Mouse (Mus musculus) MEL (cell line): ENCODE results near the gene Ppia. TPM values are rescaled to one million over a fixed set of nuclear protein-coding genes. Genes with fewer than 3 reads are reported as not detected.

Experiments used
- DNase-seq: peaks from one replicate; pipeline ENCODE4 v3.0.0; 2011; ENCODE audit warnings: low read depth, low spot score
- H3K27ac ChIP-seq: 2 replicates; pipeline ENCODE4 v1.5.1; 2012; ENCODE audit warnings: low read depth, mild to moderate bottlenecking, control low read depth, low read length, moderate library complexity; ENCODE audit not compliant: control insufficient read depth
- H3K27me3 ChIP-seq, 2 experiments: fragments of 150-350 bp in 1 of 2; sonication (generic) in 1 of 2; 2 replicates each; pipeline ENCODE4 v1.6.1; 2012; ENCODE audit warnings: low read length in 2 of 2, mild to moderate bottlenecking in 2 of 2, improper control_type of control experiment in 1 of 2, moderate library complexity in 1 of 2; ENCODE audit not compliant: insufficient read depth in 2 of 2, control insufficient read depth in 1 of 2
- H3K36me3 ChIP-seq, 2 experiments: 2 replicates each; pipeline ENCODE4 v1.6.1; 2012 to 2014; ENCODE audit warnings: low read length in 2 of 2, improper control_type of control experiment in 1 of 2, inconsistent platforms in 1 of 2, mild to moderate bottlenecking in 1 of 2; ENCODE audit not compliant: insufficient read depth in 2 of 2, control insufficient read depth in 1 of 2
- H3K4me1 ChIP-seq, 2 experiments: fragments of 150-350 bp in 1 of 2; sonication (generic) in 1 of 2; 2 replicates each; pipeline ENCODE4 v1.6.1; 2012; ENCODE audit warnings: low read length in 2 of 2, improper control_type of control experiment in 1 of 2, mild to moderate bottlenecking in 1 of 2; ENCODE audit not compliant: insufficient read depth in 2 of 2, control insufficient read depth in 1 of 2
- H3K4me3 ChIP-seq, 2 experiments: fragments of 150-350 bp in 1 of 2; sonication (generic) in 1 of 2; 2 replicates each; pipeline ENCODE4 v1.5.1; 2012; ENCODE audit warnings: low read depth in 2 of 2, low read length in 2 of 2, mild to moderate bottlenecking in 2 of 2, moderate library complexity in 2 of 2, control low read depth in 1 of 2, improper control_type of control experiment in 1 of 2; ENCODE audit not compliant: control insufficient read depth in 1 of 2, insufficient read depth in 1 of 2
- H3K79me2 ChIP-seq: 2 replicates; pipeline ENCODE4 v1.6.1; 2012; ENCODE audit warnings: mild to moderate bottlenecking, low read length, moderate library complexity; ENCODE audit not compliant: control insufficient read depth, poor library complexity, insufficient read depth
- H3K9ac ChIP-seq: 2 replicates; pipeline ENCODE4 v1.6.1; 2012; ENCODE audit warnings: low read depth, mild to moderate bottlenecking, control low read depth, low read length, moderate library complexity; ENCODE audit not compliant: control insufficient read depth, poor library complexity, severe bottlenecking
- H3K9me3 ChIP-seq: fragments of 150-350 bp; sonication (generic); replicated peaks from 2 replicates; pipeline ENCODE4 v1.6.1; 2012; ENCODE audit warnings: mild to moderate bottlenecking, low read length, improper control_type of control experiment, moderate library complexity; ENCODE audit not compliant: insufficient read depth
- CTCF ChIP-seq, 3 experiments: IDR thresholded peaks in 2 of 3; conservative IDR thresholded peaks in 1 of 3; 2 replicates each; pipeline ENCODE4 v1.5.1; 2011 to 2012; ENCODE audit warnings: low read length in 3 of 3, low read depth in 2 of 3, mild to moderate bottlenecking in 2 of 3, improper control_type of control experiment in 1 of 3, inconsistent platforms in 1 of 3, mixed read lengths in 1 of 3, moderate library complexity in 1 of 3; ENCODE audit not compliant: control insufficient read depth in 1 of 3, insufficient read depth in 1 of 3, poor library complexity in 1 of 3, severe bottlenecking in 1 of 3
- E2F4 ChIP-seq: IDR thresholded peaks from 2 replicates; pipeline ENCODE4 v1.6.1; 2011; ENCODE audit warnings: low read depth, low read length, improper control_type of control experiment, borderline replicate concordance
- EP300 ChIP-seq, 2 experiments: IDR thresholded peaks; 2 replicates each; pipeline ENCODE4 v1.6.1; 2011; ENCODE audit warnings: improper control_type of control experiment in 2 of 2, low read length in 2 of 2, low read depth in 1 of 2, mild to moderate bottlenecking in 1 of 2
- ETS1 ChIP-seq: IDR thresholded peaks from 2 replicates; pipeline ENCODE4 v1.6.1; 2012; ENCODE audit warnings: low read depth, mild to moderate bottlenecking, inconsistent platforms, low read length, improper control_type of control experiment, moderate library complexity
- GABPA ChIP-seq: IDR thresholded peaks from 2 replicates; pipeline ENCODE4 v1.6.1; 2012; ENCODE audit warnings: low read depth, mild to moderate bottlenecking, inconsistent platforms, low read length, improper control_type of control experiment, moderate library complexity
- GATA1 ChIP-seq: IDR thresholded peaks from 2 replicates; pipeline ENCODE4 v1.6.1; 2011; ENCODE audit warnings: low read depth, low read length, improper control_type of control experiment
- JUND ChIP-seq: IDR thresholded peaks from 2 replicates; pipeline ENCODE4 v1.6.1; 2011; ENCODE audit warnings: low read depth, mild to moderate bottlenecking, improper control_type of control experiment, low read length
- KAT2A ChIP-seq: conservative IDR thresholded peaks from 2 replicates; pipeline ENCODE4 v1.6.1; 2012; ENCODE audit warnings: low read depth, low read length, improper control_type of control experiment, inconsistent platforms
- MAFK ChIP-seq: IDR thresholded peaks from 2 replicates; pipeline ENCODE4 v1.6.1; 2011; ENCODE audit warnings: low read depth, mild to moderate bottlenecking, low read length, improper control_type of control experiment, borderline replicate concordance
- MYB ChIP-seq: IDR thresholded peaks from 2 replicates; pipeline ENCODE4 v1.6.1; 2011; ENCODE audit warnings: mild to moderate bottlenecking, low read depth, low read length, improper control_type of control experiment
- MYC ChIP-seq: IDR thresholded peaks from 2 replicates; pipeline ENCODE4 v1.6.1; 2011; ENCODE audit warnings: low read depth, mild to moderate bottlenecking, low read length, improper control_type of control experiment, moderate library complexity
- NELFE ChIP-seq: IDR thresholded peaks from 2 replicates; pipeline ENCODE4 v1.6.1; 2011; ENCODE audit warnings: low read depth, low read length, improper control_type of control experiment
- POLR2A ChIP-seq, 2 experiments: IDR thresholded peaks; 2 replicates each; pipeline ENCODE4 v1.6.1; 2011 to 2012; ENCODE audit warnings: low read length in 2 of 2, mild to moderate bottlenecking in 2 of 2, control low read depth in 1 of 2, improper control_type of control experiment in 1 of 2, low read depth in 1 of 2, moderate library complexity in 1 of 2; ENCODE audit not compliant: control insufficient read depth in 1 of 2, insufficient read depth in 1 of 2, poor library complexity in 1 of 2
- POLR2AphosphoS2 ChIP-seq: IDR thresholded peaks from 2 replicates; pipeline ENCODE4 v1.6.1; 2011; ENCODE audit warnings: low read length, improper control_type of control experiment
- RAD21 ChIP-seq: IDR thresholded peaks from 2 replicates; pipeline ENCODE4 v1.6.1; 2011; ENCODE audit warnings: mild to moderate bottlenecking, low read depth, low read length, improper control_type of control experiment
- RCOR1 ChIP-seq: IDR thresholded peaks from 2 replicates; pipeline ENCODE4 v1.6.1; 2012; ENCODE audit warnings: low read depth, mild to moderate bottlenecking, inconsistent platforms, low read length, improper control_type of control experiment
- SIN3A ChIP-seq: IDR thresholded peaks from 2 replicates; pipeline ENCODE4 v1.6.1; 2012; ENCODE audit warnings: low read length, improper control_type of control experiment, inconsistent platforms
- TBP ChIP-seq: IDR thresholded peaks from 2 replicates; pipeline ENCODE4 v1.8.0; 2011; ENCODE audit warnings: low read depth, low read length, improper control_type of control experiment
- TCF12 ChIP-seq: IDR thresholded peaks from 2 replicates; pipeline ENCODE4 v1.6.1; 2014; ENCODE audit warnings: low read depth, mild to moderate bottlenecking, inconsistent platforms, low read length, improper control_type of control experiment, moderate library complexity
- UBTF ChIP-seq: IDR thresholded peaks from 2 replicates; pipeline ENCODE4 v1.6.1; 2012; ENCODE audit warnings: low read depth, mild to moderate bottlenecking, inconsistent platforms, low read length, improper control_type of control experiment, moderate library complexity, borderline replicate concordance; ENCODE audit not compliant: insufficient read depth
- USF2 ChIP-seq, 2 experiments: IDR thresholded peaks; 2 replicates each; pipeline ENCODE4 v1.6.1; 2011 to 2012; ENCODE audit warnings: improper control_type of control experiment in 2 of 2, low read length in 2 of 2, borderline replicate concordance in 1 of 2, inconsistent platforms in 1 of 2, low read depth in 1 of 2, mild to moderate bottlenecking in 1 of 2; ENCODE audit not compliant: insufficient read depth in 1 of 2
- ZMIZ1 ChIP-seq: IDR thresholded peaks from 2 replicates; pipeline ENCODE4 v1.6.1; 2012; ENCODE audit warnings: low read depth, mild to moderate bottlenecking, inconsistent platforms, low read length, improper control_type of control experiment, moderate library complexity
- ZNF384 ChIP-seq: IDR thresholded peaks from 2 replicates; pipeline ENCODE4 v1.6.1; 2012; ENCODE audit warnings: low read depth, mild to moderate bottlenecking, inconsistent platforms, low read length, improper control_type of control experiment
- polyA plus RNA-seq, 2 experiments: library from polyadenylated mRNA; stranded (reverse) in 1 of 2; unstranded in 1 of 2; fragments of >175 nt in 1 of 2; fragments of >200 nt in 1 of 2; gene quantifications; 2 replicates each; pipeline versions ENCODE4 v1.2.1 to v1.2.4; 2012; ENCODE audit warnings: low replicate concordance in 2 of 2, low read depth in 1 of 2; ENCODE audit not compliant: insufficient read length in 2 of 2, insufficient read depth in 1 of 2, missing spikeins in 1 of 2
- total RNA-seq: library from RNA; depleted of rRNA; stranded (reverse); fragments of 300-350 nt; gene quantifications from 2 replicates; pipeline ENCODE4 v1.2.3, GENCODE M21; 2012

Ppia gene
- total and polyA plus RNA-seq, 3 experiments: 3,662 to 7,288 TPM; not detected in 1

DNA sequence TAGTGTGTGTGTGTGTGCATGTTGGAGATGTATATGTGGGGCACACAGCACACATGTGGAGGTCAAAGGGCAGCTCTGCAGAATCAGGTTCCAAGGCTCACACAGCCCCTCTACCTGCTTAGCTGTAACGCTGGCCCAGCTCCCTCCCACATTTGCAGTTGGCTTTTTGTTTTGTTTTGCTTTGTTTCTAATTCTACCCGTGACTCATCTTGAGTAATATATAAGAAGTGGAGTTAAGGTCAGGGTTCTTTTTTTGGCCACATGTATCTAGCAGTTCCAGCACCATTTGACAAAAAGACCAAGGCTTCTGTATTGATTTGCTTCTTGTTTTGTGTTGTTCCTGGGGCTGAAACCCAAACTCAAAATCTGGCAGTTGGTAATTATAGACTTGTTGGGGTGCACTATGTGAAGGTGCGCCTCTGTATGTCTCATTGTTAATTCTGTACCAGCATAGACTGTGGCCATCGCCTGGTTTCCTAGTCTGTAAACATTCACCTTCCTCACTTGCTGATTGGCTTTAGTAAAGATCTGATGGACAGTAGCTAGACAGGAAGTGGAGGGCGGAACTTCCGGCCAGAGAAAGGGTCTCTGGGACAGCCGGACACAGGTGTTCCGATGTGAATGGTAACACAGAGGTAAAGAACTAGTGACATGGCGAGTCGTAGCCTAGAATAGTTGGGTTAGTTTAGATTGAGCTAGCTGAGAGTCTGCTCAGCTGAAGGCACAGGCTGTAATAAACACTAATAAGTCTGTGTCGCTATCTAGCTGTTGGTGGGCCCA is 43.7 kb upstream of the Ppia start:
- Histone ChIP-seq H3K9me3 (no peaks in the 10 kb centered on the region), H3K36me3 (no peaks in the 10 kb centered on the region), H3K4me3 (no peak overlapping the region), H3K27me3 (no peaks in the 10 kb centered on the region), H3K27ac (no peak overlapping the region), H3K4me1 (no peaks in the 10 kb centered on the region), H3K9ac (no peak overlapping the region), H3K79me2 (no peaks in the 10 kb centered on the region)
- DNase-seq: no peak
- TF ChIP-seq MYC (no peak), CTCF (IDR thresholded peaks at IDR 0.05 in 2 of 3, conservative IDR thresholded peaks at IDR 0.05 in 1 of 3; ENCODE audit: control insufficient read depth in 1 of 3, insufficient read depth in 1 of 3, low read depth in 2 of 3, low read length in 3 of 3, poor library complexity in 1 of 3, severe bottlenecking in 1 of 3) (no peak), NELFE (no peak), GABPA (no peak), RAD21 (no peak), USF2 (IDR thresholded peaks at IDR 0.05; ENCODE audit: borderline replicate concordance in 1 of 2, insufficient read depth in 1 of 2, low read depth in 1 of 2, low read length in 2 of 2) (no peak), MAFK (no peak), KAT2A (no peak), MYB (no peak), ZNF384 (no peak), POLR2AphosphoS2 (no peak)

DNA sequence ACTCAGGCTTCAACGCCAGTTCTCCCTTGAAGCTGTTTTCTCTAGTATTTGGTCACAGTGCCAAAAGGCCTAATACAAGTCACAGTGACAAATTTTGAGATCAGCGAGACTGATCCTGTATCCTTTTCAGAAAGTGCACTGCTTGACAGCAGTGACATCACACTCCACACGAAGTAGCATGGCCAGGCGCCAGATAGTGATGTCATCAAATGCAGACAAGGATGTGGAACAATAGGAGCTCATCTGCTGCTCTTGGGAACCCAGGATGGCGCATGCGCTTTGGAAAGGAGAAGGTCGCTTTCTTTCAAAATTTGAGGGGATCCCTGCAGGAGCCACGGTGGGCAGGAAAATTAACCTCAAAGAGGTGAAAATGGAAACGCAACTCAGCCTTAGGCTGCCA is 42.5 kb upstream of the Ppia start:
- H3K9me3 ChIP-seq: no peaks in the 10 kb centered on the region
- H3K79me2 ChIP-seq: no peaks in the 10 kb centered on the region
- H3K27ac ChIP-seq: no peak overlapping the region
- no peak for DNase-seq
- no peaks in the 10 kb centered on the region for H3K4me1 ChIP-seq
- no peak overlapping the region for H3K4me3 ChIP-seq
- no peak for TF ChIP-seq NELFE
- TF ChIP-seq E2F4: no peak
- no peak for TF ChIP-seq SIN3A
- no peak for TF ChIP-seq GATA1
- no peak for TF ChIP-seq MYB
- no peak for TF ChIP-seq ETS1
- TF ChIP-seq RAD21: no peak
- no peak for TF ChIP-seq TBP
- no peak for TF ChIP-seq POLR2A (IDR thresholded peaks at IDR 0.05; ENCODE audit: control insufficient read depth in 1 of 2, insufficient read depth in 1 of 2, low read depth in 1 of 2, low read length in 2 of 2, poor library complexity in 1 of 2)
- TF ChIP-seq RCOR1: no peak
- no peak for TF ChIP-seq ZMIZ1
- TF ChIP-seq EP300 (IDR thresholded peaks at IDR 0.05; ENCODE audit: low read depth in 1 of 2, low read length in 2 of 2): no peak
- no peak for TF ChIP-seq TCF12
- no peak for TF ChIP-seq UBTF
- TF ChIP-seq JUND: no peak
- TF ChIP-seq USF2 (IDR thresholded peaks at IDR 0.05; ENCODE audit: borderline replicate concordance in 1 of 2, insufficient read depth in 1 of 2, low read depth in 1 of 2, low read length in 2 of 2): no peak
- TF ChIP-seq POLR2AphosphoS2: no peak
- no peak for TF ChIP-seq KAT2A
- H3K9ac ChIP-seq: no peak overlapping the region
- no peaks in the 10 kb centered on the region; a peak in 1 of 4 replicates for H3K27me3 ChIP-seq
- no peaks in the 10 kb centered on the region for H3K36me3 ChIP-seq
